Mouse (Mus musculus): ENCODE measurements at regions not wholly inside any gene's neighbourhood (a gene's known extent, or its start where the extent isn't known, plus 50 kb on each side); places are given as distances from the start of the nearest gene placed in this dataset.

- no peaks in the 10 kb centered on the region for H3K27me3 ChIP-seq (ENCODE audit: control insufficient read depth, insufficient read depth, low read length)
- WGBS = 88% methylated on average over 1 of the region's 1 CpGs
- H3K4me1 ChIP-seq (ENCODE audit: control insufficient read depth, insufficient read depth, low read length) = no peaks in the 10 kb centered on the region
- no peak overlapping the region for H3K4me2 ChIP-seq (ENCODE audit: low read depth)
- H3K27ac ChIP-seq (ENCODE audit: low read depth, low read length) = no peak overlapping the region
- DNase-seq (ENCODE audit: low spot score) (no peak), ATAC-seq (ENCODE audit: insufficient read depth, low FRiP score, low TSS enrichment) (no peak)
- H3K36me3 ChIP-seq (ENCODE audit: control insufficient read depth, insufficient read depth, low read length) = no peaks in the 10 kb centered on the region
- H3K4me3 ChIP-seq (ENCODE audit: low read depth, low read length) = no peak overlapping the region
- H3K9me3 ChIP-seq (ENCODE audit: control insufficient read depth, low read length) = no peaks in the 10 kb centered on the region
- no peak overlapping the region for H3K9ac ChIP-seq (ENCODE audit: low read length)
Observed at GRCm38 (mm10) chr14:9105708-9106107, 439.7 kb upstream of the 4930452B06Rik start.

- no peak overlapping the region for H3K4me3 ChIP-seq (ENCODE audit: low read depth, low read length)
- WGBS = 80% methylated on average over 5 of the region's 5 CpGs
- no peak for ATAC-seq (ENCODE audit: insufficient read depth, low FRiP score, low TSS enrichment)
Observed at GRCm38 (mm10) chr14:9089625-9090326, 423.7 kb upstream of the 4930452B06Rik start.

GRCm38 (mm10) chr14:9087103-9087502 is 421.1 kb upstream of the 4930452B06Rik start:
- H3K27ac ChIP-seq (ENCODE audit: low read depth, low read length) = no peak overlapping the region
- H3K4me2 ChIP-seq (ENCODE audit: low read depth) = no peak overlapping the region
- no peak overlapping the region for H3K4me3 ChIP-seq (ENCODE audit: low read depth, low read length)
- H3K9me3 ChIP-seq (ENCODE audit: control insufficient read depth, low read length) = no peaks in the 10 kb centered on the region
- no peaks in the 10 kb centered on the region for H3K36me3 ChIP-seq (ENCODE audit: control insufficient read depth, insufficient read depth, low read length)
- no peak overlapping the region for H3K9ac ChIP-seq (ENCODE audit: low read length)
- no peak for DNase-seq (ENCODE audit: low spot score)
- H3K4me1 ChIP-seq (ENCODE audit: control insufficient read depth, insufficient read depth, low read length) = no peaks in the 10 kb centered on the region
- no peak for ATAC-seq (ENCODE audit: insufficient read depth, low FRiP score, low TSS enrichment)
- H3K27me3 ChIP-seq (ENCODE audit: control insufficient read depth, insufficient read depth, low read length) = no peaks in the 10 kb centered on the region

More at GRCm38 (mm10) chr14:9089625-9090326, 423.7 kb upstream of the 4930452B06Rik start:
- Histone ChIP-seq H3K27me3 (ENCODE audit: control insufficient read depth, insufficient read depth, low read length) (no peaks in the 10 kb centered on the region), H3K36me3 (ENCODE audit: control insufficient read depth, insufficient read depth, low read length) (no peaks in the 10 kb centered on the region), H3K4me2 (ENCODE audit: low read depth) (no peak overlapping the region), H3K9me3 (ENCODE audit: control insufficient read depth, low read length) (no peaks in the 10 kb centered on the region), H3K27ac (ENCODE audit: low read depth, low read length) (no peak overlapping the region), H3K9ac (ENCODE audit: low read length) (no peak overlapping the region), H3K4me1 (ENCODE audit: control insufficient read depth, insufficient read depth, low read length) (no peaks in the 10 kb centered on the region)
- no peak for DNase-seq (ENCODE audit: low spot score)

- no peaks in the 10 kb centered on the region for H3K36me3 ChIP-seq (ENCODE audit: control insufficient read depth, insufficient read depth, low read length)
- no peak overlapping the region for H3K9ac ChIP-seq (ENCODE audit: low read length)
- DNase-seq (ENCODE audit: low spot score) (no peak), ATAC-seq (ENCODE audit: insufficient read depth, low FRiP score, low TSS enrichment) (no peak)
- no peak overlapping the region for H3K4me2 ChIP-seq (ENCODE audit: low read depth)
- 72% methylated on average over 2 of the region's 2 CpGs for WGBS
- H3K4me1 ChIP-seq (ENCODE audit: control insufficient read depth, insufficient read depth, low read length) = no peaks in the 10 kb centered on the region
- no peak overlapping the region for H3K4me3 ChIP-seq (ENCODE audit: low read depth, low read length)
- H3K27ac ChIP-seq (ENCODE audit: low read depth, low read length) = no peak overlapping the region
- no peaks in the 10 kb centered on the region for H3K9me3 ChIP-seq (ENCODE audit: control insufficient read depth, low read length)
- H3K27me3 ChIP-seq (ENCODE audit: control insufficient read depth, insufficient read depth, low read length) = no peaks in the 10 kb centered on the region
Observed at GRCm38 (mm10) chr14:9079632-9080031, 413.6 kb upstream of the 4930452B06Rik start.

- Histone ChIP-seq H3K9me3 (ENCODE audit: control insufficient read depth, low read length) (no peaks in the 10 kb centered on the region), H3K4me2 (ENCODE audit: low read depth) (no peak overlapping the region), H3K27ac (ENCODE audit: low read depth, low read length) (no peak overlapping the region), H3K4me1 (ENCODE audit: control insufficient read depth, insufficient read depth, low read length) (no peaks in the 10 kb centered on the region), H3K4me3 (ENCODE audit: low read depth, low read length) (no peak overlapping the region), H3K36me3 (ENCODE audit: control insufficient read depth, insufficient read depth, low read length) (no peaks in the 10 kb centered on the region), H3K9ac (ENCODE audit: low read length) (no peak overlapping the region), H3K27me3 (ENCODE audit: control insufficient read depth, insufficient read depth, low read length) (no peaks in the 10 kb centered on the region)
- DNase-seq (ENCODE audit: low spot score) (no peak), ATAC-seq (ENCODE audit: insufficient read depth, low FRiP score, low TSS enrichment) (no peak)
- WGBS = 84% methylated on average over 1 of the region's 1 CpGs
Observed at GRCm38 (mm10) chr14:9079014-9079413, 413.0 kb upstream of the 4930452B06Rik start.

- no peak overlapping the region for H3K4me3 ChIP-seq (ENCODE audit: low read depth, low read length)
- 77% methylated on average over 3 of the region's 3 CpGs for WGBS
Observed at GRCm38 (mm10) chr14:9071176-9071575, 405.1 kb upstream of the 4930452B06Rik start.

GRCm38 (mm10) chr14:9060058-9060457 is 394.0 kb upstream of the 4930452B06Rik start:
- WGBS = 66% methylated on average over 9 of the region's 9 CpGs
- Histone ChIP-seq H3K4me1 (ENCODE audit: control insufficient read depth, insufficient read depth, low read length) (no peaks in the 10 kb centered on the region), H3K4me2 (ENCODE audit: low read depth) (no peak overlapping the region), H3K36me3 (ENCODE audit: control insufficient read depth, insufficient read depth, low read length) (no peaks in the 10 kb centered on the region), H3K9me3 (ENCODE audit: control insufficient read depth, low read length) (no peaks in the 10 kb centered on the region), H3K9ac (ENCODE audit: low read length) (no peak overlapping the region), H3K4me3 (ENCODE audit: low read depth, low read length) (no peak overlapping the region), H3K27ac (ENCODE audit: low read depth, low read length) (no peak overlapping the region), H3K27me3 (ENCODE audit: control insufficient read depth, insufficient read depth, low read length) (no peaks in the 10 kb centered on the region)
- DNase-seq (ENCODE audit: low spot score) = peak; percentile 19
- ATAC-seq (ENCODE audit: insufficient read depth, low FRiP score, low TSS enrichment) = no peak

More at GRCm38 (mm10) chr14:9071176-9071575, 405.1 kb upstream of the 4930452B06Rik start:
- DNase-seq (ENCODE audit: low spot score) (no peak), ATAC-seq (ENCODE audit: insufficient read depth, low FRiP score, low TSS enrichment) (no peak)
- no peaks in the 10 kb centered on the region for H3K9me3 ChIP-seq (ENCODE audit: control insufficient read depth, low read length)
- no peaks in the 10 kb centered on the region for H3K27me3 ChIP-seq (ENCODE audit: control insufficient read depth, insufficient read depth, low read length)
- no peaks in the 10 kb centered on the region for H3K4me1 ChIP-seq (ENCODE audit: control insufficient read depth, insufficient read depth, low read length)
- no peak overlapping the region for H3K27ac ChIP-seq (ENCODE audit: low read depth, low read length)
- no peak overlapping the region for H3K9ac ChIP-seq (ENCODE audit: low read length)
- no peak overlapping the region for H3K4me2 ChIP-seq (ENCODE audit: low read depth)
- H3K36me3 ChIP-seq (ENCODE audit: control insufficient read depth, insufficient read depth, low read length) = no peaks in the 10 kb centered on the region

GRCm38 (mm10) chr14:9028811-9029210 is 362.8 kb upstream of the 4930452B06Rik start:
- H3K9ac ChIP-seq (ENCODE audit: low read length) = no peak overlapping the region
- no peak for DNase-seq (ENCODE audit: low spot score)

GRCm38 (mm10) chr14:9015826-9016225 is 349.8 kb upstream of the 4930452B06Rik start:
- DNase-seq (ENCODE audit: low spot score) = no peak
- Histone ChIP-seq H3K36me3 (ENCODE audit: control insufficient read depth, insufficient read depth, low read length) (no peaks in the 10 kb centered on the region), H3K4me2 (ENCODE audit: low read depth) (no peak overlapping the region), H3K4me3 (ENCODE audit: low read depth, low read length) (no peak overlapping the region), H3K9ac (ENCODE audit: low read length) (no peak overlapping the region), H3K27me3 (ENCODE audit: control insufficient read depth, insufficient read depth, low read length) (no peaks in the 10 kb centered on the region), H3K4me1 (ENCODE audit: control insufficient read depth, insufficient read depth, low read length) (no peaks in the 10 kb centered on the region), H3K27ac (ENCODE audit: low read depth, low read length) (no peak overlapping the region), H3K9me3 (ENCODE audit: control insufficient read depth, low read length) (no peaks in the 10 kb centered on the region)
- WGBS = 84% methylated on average over 6 of the region's 6 CpGs
- no peak for ATAC-seq (ENCODE audit: insufficient read depth, low FRiP score, low TSS enrichment)

More at GRCm38 (mm10) chr14:9028811-9029210, 362.8 kb upstream of the 4930452B06Rik start:
- WGBS = 78% methylated on average over 6 of the region's 6 CpGs
- H3K9me3 ChIP-seq (ENCODE audit: control insufficient read depth, low read length) = no peaks in the 10 kb centered on the region
- no peak overlapping the region for H3K4me2 ChIP-seq (ENCODE audit: low read depth)
- no peak overlapping the region for H3K27ac ChIP-seq (ENCODE audit: low read depth, low read length)
- no peaks in the 10 kb centered on the region for H3K27me3 ChIP-seq (ENCODE audit: control insufficient read depth, insufficient read depth, low read length)
- no peak; the same call in 1 of the 2 replicates for ATAC-seq (ENCODE audit: insufficient read depth, low FRiP score, low TSS enrichment)
- no peaks in the 10 kb centered on the region for H3K4me1 ChIP-seq (ENCODE audit: control insufficient read depth, insufficient read depth, low read length)
- H3K36me3 ChIP-seq (ENCODE audit: control insufficient read depth, insufficient read depth, low read length) = no peaks in the 10 kb centered on the region
- H3K4me3 ChIP-seq (ENCODE audit: low read depth, low read length) = no peak overlapping the region

Measured in neural tube, embryonic 11.5 days (tissue).